Mouse (Mus musculus) c-Kit-positive CD71-positive TER-119-negative erythroid progenitor cells, embryonic 14.5 days (primary cell): ENCODE measurements at regions not wholly inside any gene's neighbourhood (a gene's known extent, or its start where the extent isn't known, plus 50 kb on each side); places are given as distances from the start of the nearest gene placed in this dataset.

Experiments
- DNase-seq: peaks from one replicate; pipeline ENCODE4 v3.0.0-alpha.2; 2013; ENCODE audit warnings: low read depth

DNA sequence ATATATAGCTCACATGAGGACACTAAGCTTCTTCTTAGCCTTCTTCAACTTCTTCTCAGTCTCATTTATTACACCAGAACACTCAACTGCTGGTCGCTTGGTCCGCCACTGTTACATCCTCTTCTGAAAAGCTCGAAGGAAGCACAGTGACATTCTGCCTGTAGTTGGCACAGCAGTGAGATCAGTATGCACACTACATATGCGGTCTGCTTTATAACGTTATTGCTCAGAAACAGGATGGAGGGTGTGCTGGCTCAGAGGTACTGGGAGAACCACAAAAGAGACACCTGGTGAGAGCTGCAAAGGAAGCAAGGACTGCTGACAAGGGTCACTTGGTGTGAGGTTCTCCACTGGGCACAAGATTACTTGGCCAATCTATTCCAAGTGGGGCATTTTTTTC, 179.5 kb downstream of the Ets1 start:
- DNase-seq, result no peak

DNA sequence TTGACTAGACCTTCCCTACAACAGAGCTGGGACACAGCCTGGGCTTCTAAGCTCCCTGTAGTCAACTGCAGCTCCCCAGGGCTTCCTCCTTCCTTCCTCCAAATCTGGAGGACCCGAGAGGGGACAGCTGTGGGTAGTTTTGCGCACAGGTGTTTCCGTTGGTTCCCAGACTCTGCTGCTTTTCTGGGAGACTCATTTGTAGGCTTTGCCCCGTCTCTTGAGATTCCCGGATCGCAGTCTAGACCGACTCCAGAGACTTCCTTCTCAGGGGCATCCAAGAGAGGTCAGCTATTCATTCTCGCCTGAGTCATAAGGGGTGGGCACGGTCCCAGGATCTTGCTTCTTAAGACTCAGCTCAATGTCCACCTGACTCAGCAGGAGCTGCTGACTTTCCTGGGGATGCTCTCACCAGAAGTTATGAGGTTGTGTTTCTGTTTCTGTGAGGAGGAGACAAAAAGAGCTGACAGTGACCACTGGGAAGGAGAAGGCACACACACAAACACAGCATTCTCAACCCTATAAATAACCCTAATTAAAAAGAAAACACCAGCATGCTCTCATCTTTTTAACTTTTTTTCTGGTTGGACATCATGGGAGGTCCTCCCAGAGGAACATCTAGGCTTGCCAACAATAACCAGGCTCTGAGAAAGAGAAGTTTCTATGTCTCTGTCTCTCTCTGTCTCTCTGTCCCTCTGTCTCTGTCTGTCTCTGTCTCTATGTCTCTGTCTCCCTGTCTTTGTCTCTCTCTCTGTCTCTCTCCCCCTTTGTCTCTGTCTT, 180.8 kb downstream of the Ets1 start:
- no peak for DNase-seq

DNA sequence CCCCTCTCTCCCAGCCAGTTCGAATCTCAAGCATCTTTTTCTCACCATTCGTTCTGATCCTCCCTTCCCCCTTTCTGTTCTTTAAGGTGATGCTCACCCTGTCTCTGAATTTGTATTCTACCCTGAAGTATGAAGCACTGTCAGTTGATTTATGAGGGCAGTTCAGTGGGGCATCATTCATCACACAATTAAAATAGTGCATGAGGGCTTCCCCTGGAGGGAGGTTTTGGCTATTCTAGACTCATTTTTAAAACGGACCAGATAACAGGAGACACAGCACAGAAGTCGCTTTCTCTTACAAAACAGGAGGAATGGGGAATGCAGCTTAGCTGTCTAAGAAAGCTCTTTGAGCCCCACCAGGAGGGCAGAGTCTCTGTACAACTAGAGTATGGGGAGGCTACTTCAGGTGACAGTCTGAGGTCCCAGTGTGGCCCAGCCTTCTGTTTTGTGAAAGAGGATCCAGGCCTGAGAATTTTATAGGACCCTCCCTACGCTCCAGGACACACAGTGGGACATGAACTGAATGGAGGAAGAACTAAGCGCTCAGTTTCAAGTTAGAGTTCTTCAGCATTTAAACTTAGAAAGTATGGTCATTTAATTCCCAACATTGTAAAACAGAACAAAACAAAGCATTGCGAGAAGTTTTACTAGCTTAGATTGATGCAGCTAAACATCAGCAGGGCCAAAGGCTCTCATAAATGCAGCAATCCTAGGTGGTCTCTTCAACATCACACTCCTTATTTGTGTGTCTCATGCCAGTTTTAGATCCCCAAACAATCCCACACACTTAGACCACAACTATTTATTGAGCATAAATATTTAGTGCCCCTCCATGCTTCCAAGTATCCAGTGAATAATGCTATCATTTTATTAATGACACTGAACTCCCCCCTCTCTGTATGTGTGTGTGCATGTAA, 181.7 kb downstream of the Ets1 start:
- no peak for DNase-seq

DNA sequence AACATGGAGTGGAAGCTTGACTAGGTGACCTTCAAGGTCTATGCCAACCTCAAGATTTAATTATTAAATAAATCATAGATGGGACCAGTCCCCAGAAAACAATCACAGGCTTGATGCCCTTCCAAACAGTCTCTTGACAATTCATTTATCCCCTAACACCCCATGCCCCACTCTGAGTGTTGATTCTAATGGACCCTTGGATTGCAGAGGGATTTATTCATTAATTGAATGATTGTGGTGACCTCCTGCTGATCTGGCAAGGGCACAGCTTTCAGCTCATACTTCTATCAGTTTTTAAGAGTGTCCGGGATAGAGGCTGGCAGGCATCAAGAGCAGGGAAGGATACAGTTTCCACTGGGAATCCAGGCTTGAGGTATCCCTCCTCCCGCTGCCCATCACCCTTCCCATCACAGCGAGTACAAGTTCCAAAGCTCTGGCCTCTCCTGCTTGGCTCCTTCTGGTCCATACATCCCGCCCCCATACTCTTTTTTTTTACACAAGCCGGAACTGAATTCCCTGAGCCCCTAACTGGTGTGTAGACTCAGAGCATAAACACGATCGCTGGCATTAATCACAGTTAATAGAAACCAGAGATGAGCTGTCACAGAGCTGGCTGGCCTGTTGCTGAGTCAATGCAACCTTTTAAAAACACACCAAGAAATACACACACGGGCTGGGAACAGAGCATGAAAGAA, 187.6 kb downstream of the Ets1 start:
- no peak for DNase-seq

DNA sequence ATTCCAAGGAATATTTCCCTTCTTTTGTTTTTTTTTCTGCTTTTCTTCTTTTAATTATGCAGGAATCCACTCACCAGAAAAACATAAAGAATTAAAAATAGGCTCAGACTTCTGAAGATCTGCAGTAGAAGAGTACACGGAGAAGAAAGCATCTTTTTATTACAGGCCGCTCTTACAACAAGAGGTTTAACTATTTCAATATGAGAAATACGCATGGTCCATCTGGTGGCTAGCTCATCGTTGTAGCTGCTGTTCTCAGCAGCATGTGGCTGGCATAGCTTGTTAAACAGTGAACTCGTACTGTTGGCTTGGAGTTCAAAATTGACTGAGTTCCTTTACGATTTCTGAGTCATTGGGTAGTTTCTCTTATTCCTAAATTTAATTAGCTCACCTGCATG, 188.1 kb downstream of the Ets1 start:
- DNase-seq, result no peak

DNA sequence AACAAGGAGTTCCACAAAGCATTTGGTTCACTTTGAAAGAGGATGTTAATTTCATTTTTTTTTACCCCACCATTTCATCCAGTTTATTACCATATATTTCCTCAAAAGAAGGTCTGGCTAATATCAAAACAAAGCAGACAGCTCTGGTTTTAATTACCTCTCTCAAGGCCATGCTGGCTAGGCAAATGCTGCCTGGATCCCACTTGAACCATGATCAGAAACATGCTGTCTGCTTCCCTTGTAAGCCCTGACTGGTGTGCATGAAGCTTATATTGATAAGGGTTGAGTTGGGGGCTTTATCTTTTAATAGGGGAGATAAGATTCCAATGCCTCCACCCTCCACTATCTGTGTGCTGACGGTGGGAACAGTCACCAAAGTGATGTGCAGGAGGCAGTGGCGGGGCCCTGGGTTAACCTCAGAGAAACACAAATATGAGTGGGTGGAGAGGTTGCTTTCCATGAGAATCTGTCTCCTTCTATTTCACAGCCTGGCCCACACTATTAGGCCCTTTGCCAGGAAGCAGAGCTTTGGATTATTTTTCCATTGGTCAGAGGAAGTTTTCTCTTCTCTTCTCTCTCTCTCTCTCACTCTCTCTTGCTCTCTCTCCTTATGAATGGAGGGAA, 194.4 kb downstream of the Ets1 start:
- DNase-seq, result no peak

DNA sequence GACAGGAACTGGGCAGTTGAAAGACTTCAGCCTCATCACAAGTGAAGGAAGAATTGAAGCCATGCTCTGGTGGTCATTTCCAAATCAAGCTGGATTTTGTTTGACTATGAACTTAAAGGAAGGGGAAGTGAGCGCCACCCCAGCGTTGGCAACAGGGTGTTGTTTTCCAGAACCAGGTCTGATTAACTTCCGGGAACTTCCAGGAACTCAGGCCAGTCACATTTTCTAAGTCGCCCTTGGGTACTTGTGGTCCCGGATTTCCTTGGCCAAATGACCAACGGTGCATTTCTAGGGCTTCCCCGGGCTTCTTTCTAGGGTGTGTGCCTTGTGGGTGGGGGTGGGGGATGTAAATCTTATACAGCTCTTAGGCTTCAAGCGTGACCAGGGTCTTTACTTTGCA, 197.4 kb downstream of the Ets1 start:
- DNase-seq, result no peak

DNA sequence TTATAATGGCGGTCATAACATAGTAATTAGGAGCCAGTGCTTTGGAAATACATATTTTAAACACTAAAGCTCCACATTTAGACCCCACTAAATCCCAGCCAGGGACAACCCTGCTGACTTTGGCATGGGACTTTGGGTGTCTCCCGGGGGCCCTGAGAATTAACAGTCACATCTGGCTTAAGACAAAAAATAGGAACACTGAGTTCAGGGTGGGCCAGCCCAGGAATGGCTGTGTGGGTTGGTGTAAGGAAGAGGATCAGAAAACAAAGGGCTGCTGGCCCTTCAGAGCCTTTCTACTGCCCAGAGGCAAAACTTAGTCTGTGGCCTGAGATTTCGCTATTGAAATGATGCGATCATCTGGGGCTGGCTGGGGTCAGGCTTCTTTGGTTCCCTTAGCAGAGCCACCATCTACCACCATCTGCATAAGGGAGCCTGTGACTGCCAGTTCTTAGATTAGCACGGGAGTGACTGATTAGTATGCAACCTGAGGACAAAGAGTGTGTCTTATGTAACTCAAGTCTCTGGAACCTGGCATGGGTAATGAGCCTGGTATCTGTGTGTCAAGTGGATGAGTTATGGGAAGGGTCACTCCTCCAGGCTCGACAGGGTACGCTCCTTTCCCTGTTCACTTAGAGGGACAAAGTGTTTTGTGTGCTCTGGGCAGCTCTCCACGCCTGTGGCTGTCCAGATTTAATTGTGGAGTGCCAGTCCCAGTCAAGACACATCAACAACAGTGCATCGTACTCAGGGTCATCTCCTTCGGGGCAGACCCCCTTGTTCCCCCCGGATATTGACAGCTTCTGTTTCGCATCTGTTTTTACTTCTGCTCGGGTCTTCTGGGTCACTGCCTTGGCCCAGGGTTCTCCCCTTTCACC, 199.0 kb downstream of the Ets1 start:
- no peak for DNase-seq

DNA sequence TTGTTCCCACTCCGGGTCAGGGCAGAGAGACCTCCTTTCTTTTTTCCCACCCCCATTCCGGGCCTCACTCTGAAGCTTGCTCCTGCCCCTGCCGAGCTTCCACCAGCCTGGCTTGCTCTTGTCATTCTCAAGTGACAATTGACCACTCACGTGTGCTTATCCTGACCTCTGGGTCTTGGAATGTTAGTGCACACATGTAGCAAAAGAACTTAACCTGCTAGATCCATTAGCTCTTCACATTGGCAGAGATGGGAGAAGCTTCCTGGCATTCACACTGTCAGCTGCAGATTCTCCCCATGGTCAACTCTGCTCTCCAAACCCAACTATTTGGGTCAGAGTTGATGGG, 199.6 kb downstream of the Ets1 start:
- DNase-seq, result no peak

DNA sequence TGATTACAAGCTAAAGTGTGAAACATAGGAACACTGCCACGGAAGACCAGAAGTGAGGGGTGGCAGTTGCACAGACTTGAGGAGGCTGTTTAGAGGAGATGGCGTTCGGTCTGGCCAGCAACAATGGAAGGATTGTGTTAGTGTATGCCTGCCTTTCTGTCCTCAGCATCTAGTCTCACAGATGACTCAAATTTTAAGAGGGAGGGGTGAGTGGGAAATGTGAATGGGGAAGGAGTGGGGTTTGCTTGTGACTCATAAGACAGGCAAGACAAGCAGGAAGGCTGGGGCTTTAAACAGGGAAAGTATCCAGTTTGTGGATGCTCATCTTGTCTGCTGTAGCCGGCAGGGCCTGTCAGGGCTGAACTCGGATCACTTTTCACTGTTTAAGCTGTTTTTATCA, 200.3 kb downstream of the Ets1 start:
- DNase-seq, result no peak

DNA sequence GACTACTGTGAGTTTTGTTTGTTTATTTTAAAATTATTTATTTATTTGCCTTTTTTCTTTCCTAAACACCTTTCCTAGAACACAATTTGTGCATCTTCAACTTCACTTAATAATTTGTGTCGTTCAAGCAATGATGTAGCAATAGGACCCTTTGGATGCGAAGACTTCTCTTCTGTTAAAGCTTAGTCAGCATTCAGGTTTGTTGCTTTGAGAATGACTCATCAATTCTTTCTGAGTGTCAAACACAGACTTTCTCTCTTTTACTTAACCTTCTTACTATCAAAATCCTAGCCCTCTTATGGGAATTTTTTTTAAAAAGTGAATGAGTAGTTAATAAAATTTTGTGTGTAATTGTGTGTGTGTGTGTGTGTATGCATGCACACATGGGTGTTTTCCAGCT, 211.3 kb downstream of the Ets1 start:
- DNase-seq, result no peak

DNA sequence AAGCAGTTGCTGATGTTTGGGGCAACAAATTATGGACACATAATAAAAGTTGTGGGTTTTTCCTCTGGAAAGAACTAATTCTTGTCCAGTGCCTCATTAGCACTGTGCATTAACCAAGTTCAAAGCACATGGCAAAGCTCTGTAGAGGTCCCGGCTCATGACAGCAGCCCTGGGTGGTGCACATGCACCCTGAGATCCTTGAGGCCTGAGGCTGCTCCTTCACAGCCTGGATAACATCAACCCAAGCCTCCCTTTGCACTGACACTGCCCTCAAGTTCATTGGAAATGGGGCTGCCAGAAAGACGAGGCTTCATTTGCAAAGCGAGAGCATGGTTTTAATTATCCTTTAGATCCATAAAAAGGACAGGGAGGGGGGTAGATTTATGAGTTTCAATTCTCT, 216.3 kb downstream of the Ets1 start:
- no peak for DNase-seq

DNA sequence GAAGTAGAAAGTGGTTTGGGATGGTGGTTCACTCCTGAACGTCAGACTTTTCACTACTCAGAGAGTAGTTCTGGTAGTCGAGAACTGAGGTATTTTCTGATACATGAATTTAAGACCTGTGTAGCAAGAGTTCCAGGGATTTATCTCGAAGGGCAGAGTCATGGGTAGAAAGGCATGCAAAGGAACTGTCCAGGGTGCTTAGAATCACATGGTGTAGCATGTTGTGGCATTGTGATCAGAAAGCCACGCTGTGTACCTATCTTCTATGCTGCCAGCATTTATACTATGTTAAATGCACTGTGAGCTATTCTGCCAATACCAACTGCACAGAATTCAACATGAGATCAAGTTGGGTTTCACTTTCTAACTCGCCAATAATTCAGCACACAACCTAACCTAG, 227.3 kb downstream of the Ets1 start:
- DNase-seq, result peak; percentile 1

DNA sequence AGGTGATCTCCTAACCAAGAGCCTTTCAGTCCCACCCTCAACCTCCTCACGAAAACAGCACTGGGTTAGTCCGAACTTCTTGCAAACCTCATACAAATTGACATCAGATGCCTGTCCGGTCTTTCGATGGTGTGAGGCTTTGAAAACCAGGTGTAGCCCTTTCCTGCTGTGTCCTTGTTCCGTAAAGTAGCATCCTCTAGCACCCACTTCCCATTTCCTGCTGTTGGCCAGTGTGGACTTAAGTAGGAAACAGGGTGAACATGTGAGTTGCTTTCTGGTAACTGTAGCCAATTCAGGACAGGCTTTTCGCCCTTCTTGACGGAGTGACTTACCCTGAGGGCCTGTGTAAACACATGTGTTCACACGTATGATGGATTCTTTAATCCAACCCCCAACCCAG, 232.9 kb downstream of the Ets1 start:
- DNase-seq, result no peak

DNA sequence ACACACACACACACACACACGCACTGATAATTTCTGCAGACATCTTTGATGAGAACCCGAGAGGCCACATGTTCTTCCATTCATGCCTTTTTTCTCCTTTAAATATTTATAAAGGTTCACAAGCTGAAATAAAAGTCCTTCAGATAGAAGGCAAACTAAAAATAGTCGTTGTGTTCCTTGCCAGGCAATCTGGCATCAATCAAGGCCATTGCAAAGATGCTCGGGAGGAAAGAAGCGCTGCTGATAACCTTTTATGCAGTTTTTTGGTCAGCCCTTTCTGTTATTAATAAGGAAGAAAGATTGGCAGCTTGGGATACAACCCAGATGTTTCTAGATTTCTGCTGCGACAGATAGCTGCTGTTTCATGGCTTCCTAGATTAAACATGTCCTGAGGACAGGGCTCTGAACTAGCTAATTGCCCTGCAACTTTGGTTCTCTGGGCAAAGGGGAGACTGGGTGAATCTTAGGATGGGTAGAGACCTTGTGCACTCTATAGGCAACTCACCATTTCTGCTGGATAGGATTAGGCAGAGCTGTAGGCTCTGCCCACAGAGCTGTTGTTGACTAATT, 238.4 kb downstream of the Ets1 start:
- no peak for DNase-seq

DNA sequence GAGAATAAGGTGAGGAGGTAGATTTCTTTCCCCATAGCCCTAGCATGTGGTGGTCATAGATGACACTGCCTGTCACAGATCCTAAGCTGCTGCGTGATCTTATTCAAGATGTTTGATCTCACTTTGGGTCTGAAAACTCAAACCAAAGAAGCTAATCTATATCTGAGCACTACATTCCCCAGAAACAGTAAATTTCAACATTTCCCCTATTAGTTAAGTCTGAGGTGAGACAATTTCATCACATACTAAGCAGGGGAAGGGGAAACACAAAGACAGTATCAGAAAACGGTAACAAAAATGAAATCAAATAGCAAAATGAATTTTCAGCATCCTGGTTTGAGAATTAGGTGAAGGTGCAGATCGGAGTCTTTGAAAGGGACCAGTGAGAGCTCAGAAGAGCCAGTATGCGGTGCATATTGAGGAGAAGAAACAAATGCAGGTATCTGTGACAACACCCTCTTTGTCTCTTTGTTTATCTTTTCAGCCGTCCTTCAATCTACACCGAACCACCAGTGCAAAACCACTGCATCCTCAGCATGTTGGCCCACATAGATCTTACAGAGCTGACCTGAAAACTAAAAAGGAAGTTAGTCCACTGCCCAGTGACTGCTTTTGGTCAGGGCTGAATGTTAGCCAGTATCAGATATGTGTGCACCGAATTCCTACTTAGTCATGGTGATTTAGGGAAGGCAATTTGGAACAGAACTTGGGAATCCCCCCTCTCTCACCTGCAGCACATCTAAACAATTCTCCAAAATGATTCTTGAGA, 247.0 kb downstream of the Ets1 start:
- DNase-seq, result no peak

DNA sequence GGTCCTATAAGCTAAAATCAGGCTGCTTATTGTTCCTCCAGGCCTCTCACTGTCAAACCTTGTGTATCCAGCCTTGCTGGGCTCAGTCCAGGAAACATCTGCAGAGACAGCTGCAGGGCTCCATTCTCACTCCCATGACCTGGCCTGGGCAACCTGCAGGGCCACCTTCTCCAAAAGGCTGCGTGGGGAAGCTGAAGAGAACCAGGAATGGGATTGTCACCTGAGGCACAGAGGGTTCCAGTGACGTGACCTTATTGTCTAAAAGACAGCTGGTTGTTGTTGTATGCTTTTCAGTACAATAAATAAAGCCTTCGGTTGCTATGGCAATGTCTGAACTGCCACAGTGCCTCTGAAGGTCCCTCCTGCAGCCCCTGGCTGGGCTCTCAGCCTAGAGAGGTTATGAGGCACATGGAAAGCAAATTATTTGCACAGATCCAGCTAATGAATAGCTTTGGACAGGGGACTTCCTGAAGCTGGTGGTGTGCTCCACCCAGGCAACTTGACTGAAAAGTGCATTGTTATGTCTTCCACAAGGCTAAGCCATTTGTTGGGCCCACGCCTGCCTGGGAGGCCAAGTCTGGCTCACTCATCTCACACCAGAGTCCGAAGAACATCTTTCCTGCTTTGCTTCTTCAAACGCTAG, 250.1 kb downstream of the Ets1 start:
- no peak for DNase-seq

DNA sequence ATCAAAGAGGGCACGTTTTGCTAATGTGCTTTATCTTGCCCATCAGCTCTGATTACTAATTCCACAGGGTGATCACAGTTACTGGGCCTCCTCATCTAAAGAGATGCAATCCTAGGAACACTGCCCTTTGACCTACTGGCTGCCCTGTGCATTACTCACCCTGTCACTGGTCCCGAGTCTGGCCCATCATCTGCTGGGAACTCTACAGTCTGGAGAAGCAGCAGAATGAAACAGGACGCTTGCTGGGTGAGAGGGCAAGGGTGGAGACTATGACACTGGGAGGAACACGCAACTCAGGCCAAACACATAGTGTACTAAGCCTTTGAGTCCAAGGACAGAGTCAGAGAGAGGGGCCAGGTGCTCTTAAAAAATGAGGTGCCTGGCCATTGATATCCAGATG, 263.8 kb downstream of the Ets1 start:
- DNase-seq, result no peak

DNA sequence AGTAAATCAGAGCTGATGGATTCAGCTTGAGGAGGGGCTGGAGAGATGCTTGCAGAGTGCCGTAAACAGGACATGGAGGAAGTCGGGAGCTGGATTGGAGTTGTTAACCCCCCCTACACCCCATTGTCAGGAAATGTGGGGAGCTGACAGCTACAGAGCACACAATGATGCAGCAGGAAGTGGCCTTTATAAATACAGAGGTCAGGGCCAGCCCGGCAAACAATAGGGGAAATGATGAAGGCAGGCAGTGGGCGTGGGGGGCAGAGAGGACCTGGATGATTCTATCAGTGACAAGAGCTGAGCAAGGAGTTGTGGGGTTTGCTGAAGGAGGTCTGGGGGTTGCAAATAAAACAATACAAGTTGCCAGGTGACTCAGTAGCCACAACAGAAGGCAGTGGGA, 265.3 kb downstream of the Ets1 start:
- DNase-seq, result no peak
